Mouse (Mus musculus) embryonic facial prominence, embryonic 12.5 days (tissue): ENCODE data around the gene Slc38a9. TPM values are rescaled to one million over a fixed set of nuclear protein-coding genes. Genes with fewer than 3 reads are reported as not detected.

ENCODE experiments used
- ATAC-seq: fragments of 200-750 bp; cut with Nextera tagmentation; 2 replicates; pipeline ENCODE4 v1.8.0; 2017; ENCODE audit not compliant: insufficient number of reproducible peaks, insufficient read depth, low FRiP score, low TSS enrichment
- H3K27ac ChIP-seq: fragments of 300-500 bp; sonication (generic); 2 replicates; pipeline ENCODE4 v1.5.1; 2016; ENCODE audit warnings: mild to moderate bottlenecking
- H3K27me3 ChIP-seq: fragments of 300-500 bp; sonication (generic); 2 replicates; pipeline ENCODE4 v1.6.1; 2016; ENCODE audit warnings: mild to moderate bottlenecking, moderate library complexity
- H3K36me3 ChIP-seq: fragments of 300-500 bp; sonication (generic); 2 replicates; pipeline ENCODE4 v1.6.1; 2016; ENCODE audit warnings: mild to moderate bottlenecking
- H3K4me1 ChIP-seq: fragments of 300-500 bp; sonication (generic); 2 replicates; pipeline ENCODE4 v1.6.1; 2016
- H3K4me2 ChIP-seq: fragments of 300-500 bp; sonication (generic); replicated peaks from 2 replicates; pipeline ENCODE4 v1.6.1; 2016; ENCODE audit warnings: mild to moderate bottlenecking, moderate library complexity
- H3K4me3 ChIP-seq: fragments of 300-500 bp; sonication (generic); 2 replicates; pipeline ENCODE4 v1.5.1; 2016; ENCODE audit warnings: mild to moderate bottlenecking
- H3K9ac ChIP-seq: fragments of 300-500 bp; sonication (generic); 2 replicates; pipeline ENCODE4 v1.6.1; 2016; ENCODE audit warnings: mild to moderate bottlenecking, moderate library complexity
- H3K9me3 ChIP-seq: fragments of 300-500 bp; sonication (generic); 2 replicates; pipeline ENCODE4 v1.6.1; 2016; ENCODE audit warnings: mild to moderate bottlenecking, moderate library complexity
- WGBS: fragments of 180-500 bp; shearing (Covaris S2); methylation state at CpG from one replicate; pipeline ENCODE4 v1.1.7; 2016; 5-methylcytosine and 5-hydroxymethylcytosine counted together
- polyA plus RNA-seq: library from polyadenylated mRNA; unstranded; fragments of >200 nt; fragmentation: Nextera tagmentation; extraction: Ambion mirVana; gene quantifications from 2 replicates; pipeline ENCODE4 v1.2.1, GENCODE M21; 2016

Slc38a9 gene
- polyA plus RNA-seq, 1 experiment from 2014 or later = 18.3 TPM

DNA sequence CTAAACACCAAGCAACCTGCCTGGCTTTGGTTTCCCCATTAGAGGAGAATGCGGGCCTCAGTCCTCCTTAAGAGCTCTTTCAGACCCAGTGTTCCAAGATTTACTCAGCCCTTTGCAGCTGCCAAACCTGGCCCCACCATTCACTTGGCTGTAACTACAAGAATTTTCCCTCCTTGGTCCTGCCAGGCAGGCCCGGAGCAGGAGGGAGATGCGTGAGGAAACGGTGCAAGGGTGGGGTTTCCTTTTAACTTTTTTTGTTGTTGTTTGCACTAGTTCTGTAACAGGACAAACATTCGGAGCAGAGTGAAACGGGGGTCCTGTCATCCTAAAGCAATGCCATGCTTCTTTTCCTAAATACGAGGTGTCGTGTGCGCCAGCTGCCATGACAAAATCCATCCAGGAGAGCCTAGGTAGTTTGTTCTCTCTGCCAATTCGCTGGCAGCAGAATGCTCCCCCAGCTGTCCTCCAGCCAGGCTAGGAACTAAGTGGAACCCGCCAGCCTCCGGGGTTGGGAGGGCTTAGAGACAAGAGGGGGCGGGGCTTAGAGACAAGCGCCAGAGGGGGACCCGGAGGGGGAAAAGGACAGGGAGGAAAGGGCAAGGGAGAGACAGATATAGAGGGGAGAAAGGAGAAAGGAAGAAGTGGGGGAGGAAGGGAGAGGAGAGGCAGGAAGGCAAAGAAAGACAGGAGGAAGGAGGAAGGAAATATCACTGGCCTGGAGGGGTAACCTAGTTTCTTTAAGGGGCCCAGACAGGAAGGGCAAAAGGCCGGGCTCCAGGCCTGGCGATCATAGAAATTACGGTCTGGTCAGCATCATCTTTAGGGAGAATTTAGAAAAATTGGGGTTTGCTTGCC is 91.1 kb downstream of the Slc38a9 start:
- Histone ChIP-seq H3K36me3 (no peaks in the 10 kb centered on the region), H3K4me2 (peak overlapping the region; percentile 24), H3K27ac (no peak overlapping the region), H3K4me1 (0 out of 2 replicates have a peak, but pooled peaks cover 11% of the 10 kb centered on the region), H3K4me3 (no peak overlapping the region), H3K9ac (no peak overlapping the region), H3K27me3 (no peaks in the 10 kb centered on the region), H3K9me3 (no peaks in the 10 kb centered on the region)
- WGBS = 36% methylated on average over 18 of the region's 18 CpGs
- no peak for ATAC-seq

DNA sequence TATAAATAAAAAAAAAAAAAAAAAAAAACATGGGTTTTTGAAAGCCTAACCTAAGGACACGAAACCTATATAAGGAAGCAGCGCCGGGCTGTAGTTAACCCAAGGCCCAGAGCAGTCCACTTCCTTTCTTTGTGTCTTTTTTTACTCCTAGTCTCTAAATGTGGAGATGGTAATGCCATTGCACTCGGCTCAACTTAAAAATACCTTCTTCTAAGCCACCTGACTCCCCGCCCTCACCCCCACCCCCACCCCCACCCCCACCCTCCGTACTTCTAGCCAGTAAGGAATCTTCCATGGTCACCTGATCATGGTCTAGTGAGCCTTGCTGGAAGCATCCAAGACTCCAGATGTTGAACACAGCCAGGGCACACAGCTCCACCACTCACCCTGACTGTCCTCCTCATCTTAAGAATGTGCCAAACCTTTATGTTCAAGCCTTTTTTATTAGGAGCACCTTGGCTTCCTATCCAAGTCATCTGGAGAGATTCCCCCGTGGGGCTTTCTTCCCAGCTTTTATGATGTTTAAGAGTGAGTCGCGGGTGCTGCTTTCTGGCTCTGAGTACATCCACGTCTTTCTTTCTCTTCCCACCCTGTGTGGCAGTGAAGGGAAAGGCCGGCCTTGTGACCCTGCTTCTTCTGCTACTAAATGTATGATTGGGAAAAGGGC is 91.9 kb downstream of the Slc38a9 start:
- Histone ChIP-seq H3K4me1 (0 out of 2 replicates have a peak, but pooled peaks cover 11% of the 10 kb centered on the region), H3K9me3 (no peaks in the 10 kb centered on the region), H3K4me3 (no peak overlapping the region), H3K4me2 (no peak overlapping the region), H3K36me3 (no peaks in the 10 kb centered on the region), H3K27me3 (no peaks in the 10 kb centered on the region), H3K9ac (no peak overlapping the region; the same call in 1 of the 2 replicates), H3K27ac (no peak overlapping the region)
- ATAC-seq = no peak
- WGBS = 75% methylated on average over 11 of the region's 11 CpGs

DNA sequence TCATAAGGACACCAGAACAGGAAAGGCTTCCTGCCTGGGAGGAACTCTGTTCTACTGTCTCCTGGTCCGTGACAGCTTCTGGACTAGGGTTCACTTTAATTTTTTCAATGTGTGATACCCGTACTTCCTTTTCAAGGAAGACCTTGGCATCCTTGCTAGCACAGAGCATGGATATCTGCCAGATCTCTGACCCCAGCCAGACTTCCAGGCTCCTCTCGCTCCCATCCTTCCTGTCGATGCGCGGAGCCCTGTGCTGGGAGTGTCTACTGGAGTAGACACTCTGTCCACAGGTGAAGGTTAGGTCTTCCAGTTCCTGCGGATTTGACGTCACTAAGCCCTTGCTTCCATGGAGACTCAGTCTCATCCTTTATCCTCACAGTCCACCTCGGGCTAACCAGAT is 93.0 kb downstream of the Slc38a9 start:
- H3K4me2 ChIP-seq = no peak overlapping the region
- 79% methylated on average over 9 of the region's 9 CpGs for WGBS
- H3K27ac ChIP-seq = no peak overlapping the region
- H3K36me3 ChIP-seq = no peaks in the 10 kb centered on the region
- ATAC-seq = no peak
- H3K9ac ChIP-seq = no peak overlapping the region
- H3K27me3 ChIP-seq = no peaks in the 10 kb centered on the region
- 0 out of 2 replicates have a peak, but pooled peaks cover 11% of the 10 kb centered on the region for H3K4me1 ChIP-seq
- no peaks in the 10 kb centered on the region for H3K9me3 ChIP-seq
- H3K4me3 ChIP-seq = no peak overlapping the region

DNA sequence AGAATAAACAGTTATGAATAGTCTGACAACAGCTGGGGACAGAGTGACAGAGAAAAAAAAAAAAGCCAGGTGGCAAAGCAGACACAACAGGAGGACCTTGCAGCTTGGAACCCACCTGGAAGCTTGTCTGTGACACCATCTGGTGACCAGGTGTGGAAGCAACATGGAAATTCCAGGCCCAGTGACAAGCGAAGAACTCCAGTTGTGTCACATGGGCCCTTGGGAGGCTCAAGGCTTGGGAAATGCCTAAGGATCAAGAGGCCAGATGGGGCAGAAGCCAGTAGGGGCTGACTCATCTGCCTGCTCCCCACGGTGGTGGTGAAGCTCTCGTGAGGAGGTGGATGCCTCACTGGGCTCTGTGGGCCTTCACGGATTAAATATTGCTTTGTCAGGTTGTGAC is 94.3 kb downstream of the Slc38a9 start:
- Histone ChIP-seq H3K27me3 (no peaks in the 10 kb centered on the region), H3K4me2 (no peak overlapping the region), H3K27ac (no peak overlapping the region), H3K4me1 (0 out of 2 replicates have a peak, but pooled peaks cover 16% of the 10 kb centered on the region), H3K9ac (no peak overlapping the region), H3K4me3 (no peak overlapping the region), H3K36me3 (no peaks in the 10 kb centered on the region), H3K9me3 (no peaks in the 10 kb centered on the region)
- WGBS = 38% methylated on average over 4 of the region's 4 CpGs
- no peak for ATAC-seq

DNA sequence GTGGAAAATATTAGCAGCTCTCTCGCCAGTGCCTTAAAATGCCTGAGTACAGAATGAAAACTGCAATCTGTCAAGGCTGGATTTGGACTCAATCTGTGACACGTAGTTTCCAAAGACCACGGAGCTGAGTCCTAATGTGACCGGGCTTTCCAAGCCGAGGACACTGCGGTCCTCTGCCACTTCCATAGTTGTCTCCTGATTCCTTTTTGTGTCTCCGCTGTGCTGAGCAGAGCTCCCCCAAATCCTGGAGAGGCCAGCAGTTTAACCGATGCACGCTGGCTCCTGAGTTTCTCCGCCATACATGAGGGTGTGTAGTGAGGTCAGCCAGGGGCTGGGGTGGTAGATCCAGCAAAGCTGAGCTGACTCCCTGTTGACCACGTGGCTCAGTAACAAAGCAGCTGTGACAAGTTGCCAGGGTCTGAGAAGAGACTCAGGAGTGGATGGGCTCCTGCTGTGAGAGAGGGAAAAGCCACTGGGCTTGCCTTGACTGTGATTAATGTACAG is 95.0 kb downstream of the Slc38a9 start:
- H3K4me1 ChIP-seq = peaks cover 19% of the 10 kb centered on the region; the same call in 1 of the 2 replicates
- H3K27me3 ChIP-seq = no peaks in the 10 kb centered on the region
- H3K36me3 ChIP-seq = no peaks in the 10 kb centered on the region
- H3K9me3 ChIP-seq = no peaks in the 10 kb centered on the region
- H3K4me3 ChIP-seq = no peak overlapping the region
- 0 out of 2 replicates have a peak, but pooled peaks have one; percentile 16 for ATAC-seq
- no peak overlapping the region for H3K9ac ChIP-seq
- no peak overlapping the region for H3K27ac ChIP-seq
- WGBS = 53% methylated on average over 11 of the region's 11 CpGs
- H3K4me2 ChIP-seq = no peak overlapping the region

DNA sequence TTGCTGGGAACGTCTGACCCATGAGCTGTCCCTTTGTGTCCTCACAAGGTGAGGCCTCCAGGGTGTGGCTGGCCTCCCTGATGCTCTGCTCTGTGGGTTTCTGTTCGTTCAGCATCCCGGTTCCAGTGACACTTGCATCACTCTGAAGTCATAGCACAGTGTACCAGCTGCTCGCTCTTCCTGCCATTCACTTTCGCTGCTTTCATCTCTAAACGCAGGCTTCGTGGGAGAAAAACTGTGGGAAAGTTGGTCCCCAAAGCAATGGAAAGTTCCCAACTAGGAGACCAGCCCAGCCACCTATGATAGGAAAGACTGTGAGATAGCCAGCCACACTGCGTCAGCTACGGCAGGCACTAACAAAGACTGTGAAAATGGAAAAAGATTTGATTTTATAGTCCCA is 96.8 kb downstream of the Slc38a9 start:
- Histone ChIP-seq H3K9ac (no peak overlapping the region), H3K9me3 (no peaks in the 10 kb centered on the region), H3K36me3 (no peaks in the 10 kb centered on the region), H3K4me3 (no peak overlapping the region), H3K4me1 (peaks cover 16% of the 10 kb centered on the region; the same call in 1 of the 2 replicates), H3K27me3 (no peaks in the 10 kb centered on the region), H3K4me2 (no peak overlapping the region), H3K27ac (no peak overlapping the region)
- no peak for ATAC-seq
- 88% methylated on average over 9 of the region's 9 CpGs for WGBS

DNA sequence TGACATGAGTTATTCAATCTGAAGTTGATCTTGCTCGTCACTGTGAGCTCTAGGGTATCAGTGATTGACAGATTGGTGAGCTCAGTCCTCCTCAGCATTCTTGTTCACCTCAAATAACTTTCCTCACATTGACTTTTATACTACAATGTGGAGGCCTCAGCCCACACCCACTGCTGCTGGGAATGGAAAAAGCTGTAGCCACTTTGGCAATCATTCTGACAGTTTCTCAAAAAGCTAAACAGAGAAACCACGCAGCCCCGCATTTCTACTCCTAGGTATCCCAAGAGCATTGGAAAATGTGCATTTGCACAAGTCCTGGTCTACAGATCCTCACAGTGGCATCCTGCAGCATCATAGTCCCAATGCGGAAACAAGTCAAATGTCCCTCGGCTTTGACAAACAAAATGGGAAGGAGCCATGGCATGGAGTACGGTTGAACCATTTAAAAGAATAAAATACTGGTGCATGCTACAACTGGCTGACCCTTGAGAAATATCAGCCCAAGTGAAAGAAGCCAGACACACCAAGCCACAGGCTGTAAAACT is 98.1 kb downstream of the Slc38a9 start:
- Histone ChIP-seq H3K27me3 (no peaks in the 10 kb centered on the region), H3K36me3 (no peaks in the 10 kb centered on the region), H3K4me3 (no peak overlapping the region), H3K4me2 (no peak overlapping the region), H3K9me3 (no peaks in the 10 kb centered on the region), H3K27ac (0 out of 2 replicates have a peak overlapping the region, but pooled peaks have one; percentile 36), H3K9ac (no peak overlapping the region), H3K4me1 (peaks cover 20% of the 10 kb centered on the region; the same call in 1 of the 2 replicates)
- WGBS = 61% methylated on average over 6 of the region's 6 CpGs
- ATAC-seq = no peak

DNA sequence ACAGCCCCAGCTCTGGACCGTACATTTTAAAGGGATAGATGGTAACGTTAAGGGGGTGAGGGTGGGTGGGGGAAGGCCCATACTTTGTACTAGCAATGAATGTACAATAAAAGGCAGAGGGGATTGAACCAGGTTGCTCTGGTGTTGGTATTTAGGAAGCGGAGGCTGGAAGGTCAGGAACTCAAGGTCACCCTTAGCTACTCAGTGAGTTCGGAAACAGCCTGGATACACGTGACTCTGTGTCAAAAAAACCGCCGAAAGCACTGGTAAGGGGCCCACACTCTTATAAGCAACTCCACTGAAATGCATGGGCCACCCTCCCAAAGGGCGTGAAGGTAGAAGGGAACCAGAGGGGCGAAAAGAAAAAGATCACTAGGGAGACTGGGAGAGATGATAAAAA is 98.8 kb downstream of the Slc38a9 start:
- WGBS = 72% methylated on average over 9 of the region's 9 CpGs
- no peak for ATAC-seq
- Histone ChIP-seq H3K27ac (peak overlapping the region; percentile 36; the same call in 1 of the 2 replicates), H3K4me2 (no peak overlapping the region), H3K9me3 (no peaks in the 10 kb centered on the region), H3K4me1 (peaks cover 20% of the 10 kb centered on the region; the same call in 1 of the 2 replicates), H3K27me3 (no peaks in the 10 kb centered on the region), H3K9ac (no peak overlapping the region), H3K36me3 (no peaks in the 10 kb centered on the region), H3K4me3 (no peak overlapping the region)

DNA sequence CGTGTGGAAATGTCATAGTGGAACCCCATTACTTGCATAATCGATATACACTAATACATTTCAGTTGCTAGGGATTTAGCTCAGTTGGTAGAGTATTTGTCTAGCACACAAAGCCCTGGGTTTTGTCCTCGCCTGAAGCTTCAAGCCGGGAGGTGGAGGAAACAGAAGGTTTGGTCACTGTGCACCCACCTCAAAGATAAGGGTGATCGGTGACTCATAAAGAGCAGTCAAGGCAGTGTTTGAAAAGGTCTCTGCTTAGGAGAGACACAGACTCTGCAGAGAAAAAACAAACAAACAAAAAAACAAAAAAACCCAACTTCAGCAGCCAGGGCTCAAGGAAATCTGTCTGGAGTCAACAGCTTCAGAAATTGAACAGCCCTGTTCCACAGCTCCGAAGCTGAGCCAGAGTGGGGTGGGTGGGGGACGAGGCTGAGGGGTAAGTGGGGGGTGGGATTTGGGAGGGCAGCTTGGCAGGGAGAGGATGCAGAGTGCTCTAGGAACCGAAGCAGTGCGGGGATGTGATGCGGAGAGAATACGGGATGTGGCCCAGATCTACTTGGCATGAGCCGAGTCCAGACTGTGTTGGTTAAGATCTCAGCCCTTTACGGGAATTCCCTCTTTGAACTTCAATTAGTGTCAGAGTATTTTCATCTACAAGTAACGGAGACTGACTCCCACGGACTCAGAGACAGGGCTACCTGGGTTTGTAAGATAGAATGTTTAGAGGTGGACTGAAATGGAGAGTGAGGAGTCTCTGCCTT is 99.4 kb downstream of the Slc38a9 start:
- Histone ChIP-seq H3K36me3 (no peaks in the 10 kb centered on the region), H3K4me3 (no peak overlapping the region), H3K27ac (no peak overlapping the region), H3K9me3 (no peaks in the 10 kb centered on the region), H3K4me2 (no peak overlapping the region), H3K27me3 (no peaks in the 10 kb centered on the region), H3K4me1 (peaks cover 20% of the 10 kb centered on the region; the same call in 1 of the 2 replicates), H3K9ac (no peak overlapping the region)
- 68% methylated on average over 15 of the region's 15 CpGs for WGBS
- ATAC-seq = no peak

DNA sequence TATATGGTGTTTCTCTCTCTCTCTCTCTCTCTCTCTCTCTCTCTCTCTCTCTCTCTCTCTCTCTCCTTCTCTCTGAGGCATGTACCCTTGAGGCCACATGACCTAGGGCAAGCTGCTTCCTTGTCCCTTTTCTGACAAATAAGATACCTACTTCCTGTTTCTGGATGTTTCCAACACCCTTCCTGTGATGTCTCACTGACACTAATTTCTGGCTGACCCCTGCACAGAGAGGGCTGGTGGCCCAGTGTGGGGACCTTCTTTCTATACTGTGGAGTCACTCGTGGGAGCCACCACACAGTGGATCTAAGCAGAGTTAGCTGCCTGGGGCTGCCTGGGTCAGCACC is 100.0 kb downstream of the Slc38a9 start:
- ATAC-seq = no peak
- H3K27me3 ChIP-seq = no peaks in the 10 kb centered on the region
- H3K27ac ChIP-seq = no peak overlapping the region
- 17% methylated on average over 1 of the region's 1 CpGs for WGBS
- no peak overlapping the region for H3K4me3 ChIP-seq
- no peak overlapping the region for H3K9ac ChIP-seq
- no peak overlapping the region for H3K4me2 ChIP-seq
- H3K4me1 ChIP-seq = peaks cover 18% of the 10 kb centered on the region; the same call in 1 of the 2 replicates
- no peaks in the 10 kb centered on the region for H3K36me3 ChIP-seq
- H3K9me3 ChIP-seq = no peaks in the 10 kb centered on the region

DNA sequence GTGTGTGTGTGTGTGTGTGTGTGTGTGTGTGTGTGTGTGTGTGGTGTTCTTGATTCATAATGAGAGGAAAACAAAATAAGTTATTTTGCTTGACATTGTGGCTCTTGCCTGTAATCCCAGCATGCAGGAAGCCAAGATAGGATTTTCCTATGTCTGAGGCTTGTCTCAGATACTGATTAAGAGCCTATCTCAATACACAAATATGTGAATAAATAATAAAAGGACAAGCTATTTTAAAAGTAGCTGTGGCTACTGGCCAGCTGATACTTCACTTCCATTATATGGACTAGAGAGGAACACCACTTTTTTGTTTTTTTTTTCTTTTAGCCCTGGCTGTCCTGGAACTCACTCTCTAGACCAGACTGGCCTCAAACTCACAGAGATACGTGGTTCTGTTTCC is 101.2 kb downstream of the Slc38a9 start:
- no peaks in the 10 kb centered on the region for H3K36me3 ChIP-seq
- peaks cover 13% of the 10 kb centered on the region; the same call in 1 of the 2 replicates for H3K4me1 ChIP-seq
- no peak overlapping the region for H3K27ac ChIP-seq
- H3K9me3 ChIP-seq = peaks cover 7% of the 10 kb centered on the region; the same call in 1 of the 2 replicates
- H3K27me3 ChIP-seq = no peaks in the 10 kb centered on the region
- no peak overlapping the region for H3K4me2 ChIP-seq
- no peak for ATAC-seq
- 26% methylated on average over 1 of the region's 1 CpGs for WGBS
- no peak overlapping the region for H3K4me3 ChIP-seq
- H3K9ac ChIP-seq = no peak overlapping the region
